Mouse (Mus musculus): ENCODE data around the gene Mvb12b.

GRCm38 (mm10) chr2:33794483-33794882 lies 93.3 kb downstream of the Mvb12b start:
- TF ChIP-seq CTCF (conservative IDR thresholded peaks at IDR 0.05; ENCODE audit: low read length) (no peak), POU5F1 (IDR thresholded peaks at IDR 0.05; ENCODE audit: borderline replicate concordance, low read length) (no peak)

Data from E14TG2a.4 (cell line).